Mouse (Mus musculus) hindbrain, embryonic 11.5 days (tissue): ENCODE results near the gene Slc19a2. TPM values are rescaled to one million over a fixed set of nuclear protein-coding genes. Genes with fewer than 3 reads are reported as not detected.

Experiments
- ATAC-seq: fragments of 200-750 bp; cut with Nextera tagmentation; 2 replicates; pipeline ENCODE4 v1.8.0; 2017; ENCODE audit warnings: mild to moderate bottlenecking, moderate TSS enrichment, moderate library complexity; ENCODE audit not compliant: low FRiP score
- DNase-seq: peaks from one replicate; pipeline ENCODE4 v3.0.0-alpha.2; 2015; ENCODE audit warnings: low spot score
- H3K27ac ChIP-seq: fragments of 300-500 bp; sonication (generic); 2 replicates; pipeline ENCODE4 v1.5.1; 2014; ENCODE audit warnings: mild to moderate bottlenecking, low read depth, low read length
- H3K27me3 ChIP-seq: fragments of 300-500 bp; sonication (generic); 2 replicates; pipeline ENCODE4 v1.6.1; 2014; ENCODE audit warnings: mild to moderate bottlenecking, low read length, moderate library complexity, mixed read lengths; ENCODE audit not compliant: control insufficient read depth, insufficient read depth
- H3K36me3 ChIP-seq: fragments of 300-500 bp; sonication (generic); 2 replicates; pipeline ENCODE4 v1.6.1; 2014; ENCODE audit warnings: mild to moderate bottlenecking, low read length, moderate library complexity, mixed read lengths; ENCODE audit not compliant: control insufficient read depth, insufficient read depth
- H3K4me1 ChIP-seq: fragments of 300-500 bp; sonication (generic); replicated peaks from 2 replicates; pipeline ENCODE4 v1.6.1; 2014; ENCODE audit warnings: low read length, mixed read lengths; ENCODE audit not compliant: control insufficient read depth, insufficient read depth
- H3K4me2 ChIP-seq: fragments of 300-500 bp; sonication (generic); replicated peaks from 2 replicates; pipeline ENCODE4 v1.6.1; 2014; ENCODE audit warnings: mild to moderate bottlenecking, low read depth, low read length
- H3K4me3 ChIP-seq: fragments of 300-500 bp; sonication (generic); 2 replicates; pipeline ENCODE4 v1.5.1; 2014; ENCODE audit warnings: low read depth, low read length
- H3K9ac ChIP-seq: fragments of 300-500 bp; sonication (generic); 2 replicates; pipeline ENCODE4 v1.6.1; 2014; ENCODE audit warnings: low read depth, low read length
- H3K9me3 ChIP-seq: fragments of 300-500 bp; sonication (generic); 2 replicates; pipeline ENCODE4 v1.6.1; 2016; ENCODE audit warnings: low read length; ENCODE audit not compliant: control insufficient read depth
- WGBS: fragments of 180-500 bp; shearing (Covaris S2); extraction: QIAGEN DNeasy Blood & Tissue Kit; methylation state at CpG from one replicate; pipeline ENCODE4 v1.1.7; 2014; 5-methylcytosine and 5-hydroxymethylcytosine counted together
- polyA plus RNA-seq: library from polyadenylated mRNA; unstranded; fragments of >200 nt; fragmentation: Nextera tagmentation; extraction: Ambion mirVana; gene quantifications from 2 replicates; pipeline ENCODE4 v1.2.1, GENCODE M21; 2014

Gene Slc19a2
- polyA plus RNA-seq, result 9.2 and 9.4 TPM in 2 replicates

DNA sequence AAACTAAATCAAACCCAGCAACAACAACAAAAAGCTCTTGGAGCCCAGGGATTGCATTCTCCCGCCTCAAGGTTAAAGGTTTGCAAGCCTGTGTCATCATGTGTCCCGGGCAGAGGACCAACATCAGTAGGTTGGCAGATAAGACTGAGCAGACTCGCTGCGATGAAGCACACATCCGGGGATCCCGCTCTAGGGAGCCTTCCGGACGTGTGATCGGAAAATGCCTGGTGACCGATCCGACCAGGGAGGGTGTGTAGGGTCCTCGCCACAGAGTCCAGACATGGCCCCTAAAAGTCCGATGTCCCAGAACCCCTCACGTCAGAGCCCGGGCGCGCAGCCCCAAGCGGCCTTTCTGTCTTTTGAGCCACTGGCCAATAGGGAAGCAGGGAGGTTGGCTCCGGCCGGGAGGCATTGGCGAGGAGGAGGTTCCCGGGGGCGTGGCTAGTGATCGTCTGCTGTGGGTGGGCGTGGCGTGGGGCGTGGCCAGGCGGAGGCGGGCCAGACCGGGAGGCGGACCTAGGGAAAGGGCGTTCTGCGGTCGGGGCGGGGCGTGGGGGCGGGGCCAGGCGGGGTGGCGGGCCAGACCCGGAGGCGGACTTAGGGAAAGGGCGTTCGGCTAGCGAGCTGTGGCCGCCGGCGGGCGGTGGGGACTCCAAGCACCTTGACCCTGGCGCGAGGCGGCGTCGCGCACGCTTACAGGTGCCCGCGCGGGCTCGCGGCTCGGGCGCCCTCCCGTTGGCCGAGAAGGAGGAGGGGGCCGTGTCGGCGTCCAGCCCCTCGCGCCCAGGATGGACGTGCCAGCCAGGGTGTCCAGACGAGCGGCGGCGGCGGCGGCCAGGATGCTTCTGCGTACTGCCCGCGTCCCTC is at the start of gene Slc19a2:
Gene Slc19a2, plus strand, starts transcription at position 582 of the 867 bp plus-strand sequence.
- 1% methylated on average over 67 of the region's 79 CpGs for WGBS
- ATAC-seq, result peak; percentile 99
- Histone ChIP-seq H3K9ac (peak within 1 kb of the TSS; percentile 65), H3K9me3 (no peaks in the 10 kb centered on the region), H3K4me1 (peaks cover 6% of the 10 kb centered on the region; the same call in 1 of the 2 replicates), H3K27me3 (no peaks in the 10 kb centered on the region), H3K4me2 (peak within 1 kb of the TSS; percentile 78), H3K36me3 (no peaks in the 10 kb centered on the region), H3K27ac (peak within 1 kb of the TSS; percentile 54; the same call in 1 of the 2 replicates), H3K4me3 (peak within 1 kb of the TSS; percentile 69)
- peak; percentile 98 for DNase-seq

GRCm38 (mm10) chr1:164199551-164199950 is 49.3 kb upstream of the Slc19a2 start:
- no peak overlapping the region for H3K27ac ChIP-seq
- 88% methylated on average over 4 of the region's 4 CpGs for WGBS
- no peak overlapping the region for H3K4me2 ChIP-seq
- ATAC-seq (no peak), DNase-seq (no peak)
- no peak overlapping the region for H3K4me3 ChIP-seq
- H3K9ac ChIP-seq, result no peak overlapping the region
- no peaks in the 10 kb centered on the region for H3K4me1 ChIP-seq
- H3K27me3 ChIP-seq, result no peaks in the 10 kb centered on the region
- H3K9me3 ChIP-seq, result no peaks in the 10 kb centered on the region
- H3K36me3 ChIP-seq, result no peaks in the 10 kb centered on the region

DNA sequence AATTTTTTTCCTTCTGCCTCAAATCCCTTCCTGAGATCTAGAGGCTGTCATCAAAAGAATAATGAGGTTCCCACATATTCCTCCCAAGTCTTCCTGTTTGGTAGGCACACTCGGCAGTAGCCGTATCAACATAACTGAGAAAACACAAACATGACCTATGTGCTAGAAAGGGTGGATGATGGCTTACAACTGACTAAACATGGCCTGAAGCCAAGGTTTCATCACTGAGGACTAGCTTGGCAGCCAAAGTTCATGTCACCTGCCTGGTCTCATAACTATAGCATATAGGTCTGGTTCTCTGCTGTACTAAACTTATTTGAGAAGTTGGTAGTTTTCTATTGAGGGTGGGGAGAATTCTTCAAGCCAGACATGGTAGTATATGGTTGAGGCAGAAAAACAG is 40.4 kb upstream of the Slc19a2 start:
- Histone ChIP-seq H3K27me3 (no peaks in the 10 kb centered on the region), H3K4me3 (no peak overlapping the region)

DNA sequence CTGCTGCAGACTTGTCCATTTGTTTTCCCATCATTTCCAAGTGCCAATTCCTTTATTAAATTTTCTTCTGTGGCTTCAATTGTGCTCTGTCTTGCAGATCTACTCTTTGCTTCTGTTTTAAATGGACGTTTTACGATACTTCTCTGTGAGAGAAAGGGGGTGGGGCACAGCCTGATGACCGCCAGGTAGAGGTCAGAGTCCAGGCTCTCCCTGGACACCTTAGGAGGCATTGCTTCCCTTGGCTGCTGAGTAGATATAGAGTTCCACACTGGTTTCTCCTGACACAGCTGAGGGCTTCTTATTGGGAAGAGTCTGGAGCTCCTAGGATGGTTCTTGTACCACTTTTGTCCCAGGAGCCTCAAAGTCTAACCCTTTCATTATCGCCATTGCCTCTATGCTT is 37.9 kb upstream of the Slc19a2 start:
- H3K9ac ChIP-seq, result no peak overlapping the region
- no peaks in the 10 kb centered on the region for H3K36me3 ChIP-seq
- no peak for DNase-seq
- no peaks in the 10 kb centered on the region for H3K9me3 ChIP-seq
- H3K4me1 ChIP-seq, result no peaks in the 10 kb centered on the region
- H3K27me3 ChIP-seq, result no peaks in the 10 kb centered on the region
- H3K4me3 ChIP-seq, result no peak overlapping the region
- 86% methylated on average over 4 of the region's 4 CpGs for WGBS
- no peak overlapping the region for H3K4me2 ChIP-seq
- no peak overlapping the region for H3K27ac ChIP-seq
- ATAC-seq, result no peak

More for the DNA sequence above, 40.4 kb upstream of the Slc19a2 start:
- no peak for ATAC-seq
- DNase-seq, result no peak
- H3K4me2 ChIP-seq, result no peak overlapping the region
- H3K36me3 ChIP-seq, result no peaks in the 10 kb centered on the region
- H3K4me1 ChIP-seq, result no peaks in the 10 kb centered on the region
- no peak overlapping the region for H3K9ac ChIP-seq
- no peak overlapping the region for H3K27ac ChIP-seq
- 80% methylated on average over 2 of the region's 2 CpGs for WGBS
- no peaks in the 10 kb centered on the region for H3K9me3 ChIP-seq

GRCm38 (mm10) chr1:164212686-164213085 is 36.2 kb upstream of the Slc19a2 start:
- H3K36me3 ChIP-seq, result no peaks in the 10 kb centered on the region
- H3K9me3 ChIP-seq, result no peaks in the 10 kb centered on the region
- H3K4me3 ChIP-seq, result no peak overlapping the region
- no peak overlapping the region for H3K4me2 ChIP-seq
- DNase-seq (no peak), ATAC-seq (no peak)
- H3K9ac ChIP-seq, result no peak overlapping the region
- no peak overlapping the region for H3K27ac ChIP-seq
- H3K4me1 ChIP-seq, result no peaks in the 10 kb centered on the region
- H3K27me3 ChIP-seq, result no peaks in the 10 kb centered on the region
- WGBS, result 89% methylated on average over 8 of the region's 8 CpGs

- H3K27ac ChIP-seq, result no peak overlapping the region
- H3K4me3 ChIP-seq, result no peak overlapping the region
- no peak overlapping the region for H3K9ac ChIP-seq
- ATAC-seq (no peak), DNase-seq (no peak)
- no peaks in the 10 kb centered on the region for H3K4me1 ChIP-seq
- no peaks in the 10 kb centered on the region for H3K36me3 ChIP-seq
- H3K27me3 ChIP-seq, result no peaks in the 10 kb centered on the region
- no peak overlapping the region for H3K4me2 ChIP-seq
- H3K9me3 ChIP-seq, result no peaks in the 10 kb centered on the region
- 42% methylated on average over 8 of the region's 8 CpGs for WGBS
Measured at GRCm38 (mm10) chr1:164214190-164214589, 34.7 kb upstream of the Slc19a2 start.

- Histone ChIP-seq H3K4me1 (no peaks in the 10 kb centered on the region), H3K4me2 (no peak overlapping the region), H3K27ac (no peak overlapping the region), H3K9me3 (no peaks in the 10 kb centered on the region), H3K36me3 (no peaks in the 10 kb centered on the region), H3K4me3 (no peak overlapping the region), H3K27me3 (no peaks in the 10 kb centered on the region), H3K9ac (no peak overlapping the region)
- 94% methylated on average over 3 of the region's 3 CpGs for WGBS
- no peak for ATAC-seq
- DNase-seq, result no peak
Measured at GRCm38 (mm10) chr1:164215097-164215496, 33.7 kb upstream of the Slc19a2 start.

- H3K9me3 ChIP-seq, result no peaks in the 10 kb centered on the region
- no peak overlapping the region for H3K4me3 ChIP-seq
- H3K9ac ChIP-seq, result no peak overlapping the region
- ATAC-seq (no peak), DNase-seq (no peak)
- H3K27ac ChIP-seq, result no peak overlapping the region
- no peak overlapping the region for H3K4me2 ChIP-seq
- H3K27me3 ChIP-seq, result no peaks in the 10 kb centered on the region
- no peaks in the 10 kb centered on the region for H3K36me3 ChIP-seq
- WGBS, result 86% methylated on average over 6 of the region's 6 CpGs
- no peaks in the 10 kb centered on the region for H3K4me1 ChIP-seq
Measured at GRCm38 (mm10) chr1:164215540-164215939, 33.3 kb upstream of the Slc19a2 start.
